Mouse (Mus musculus) thymus, adult 2 months (tissue): Measurements from ENCODE around the gene Sdccag8.

Experiments used
- CTCF ChIP-seq: fragments of 200-500 bp; IDR thresholded peaks from 2 replicates; pipeline ENCODE4 v1.5.1; 2012; ENCODE audit warnings: mild to moderate bottlenecking, control low read depth, low read length, moderate library complexity, borderline replicate concordance; ENCODE audit not compliant: control insufficient read depth, poor library complexity, insufficient read depth; ENCODE audit errors: extremely low read depth
- POLR2A ChIP-seq: fragments of 200-500 bp; IDR thresholded peaks from 2 replicates; pipeline ENCODE4 v1.6.1; 2012; ENCODE audit warnings: mild to moderate bottlenecking, low read length, control low read depth, moderate library complexity; ENCODE audit not compliant: control insufficient read depth, poor library complexity, insufficient read depth; ENCODE audit errors: extremely low read depth

DNA sequence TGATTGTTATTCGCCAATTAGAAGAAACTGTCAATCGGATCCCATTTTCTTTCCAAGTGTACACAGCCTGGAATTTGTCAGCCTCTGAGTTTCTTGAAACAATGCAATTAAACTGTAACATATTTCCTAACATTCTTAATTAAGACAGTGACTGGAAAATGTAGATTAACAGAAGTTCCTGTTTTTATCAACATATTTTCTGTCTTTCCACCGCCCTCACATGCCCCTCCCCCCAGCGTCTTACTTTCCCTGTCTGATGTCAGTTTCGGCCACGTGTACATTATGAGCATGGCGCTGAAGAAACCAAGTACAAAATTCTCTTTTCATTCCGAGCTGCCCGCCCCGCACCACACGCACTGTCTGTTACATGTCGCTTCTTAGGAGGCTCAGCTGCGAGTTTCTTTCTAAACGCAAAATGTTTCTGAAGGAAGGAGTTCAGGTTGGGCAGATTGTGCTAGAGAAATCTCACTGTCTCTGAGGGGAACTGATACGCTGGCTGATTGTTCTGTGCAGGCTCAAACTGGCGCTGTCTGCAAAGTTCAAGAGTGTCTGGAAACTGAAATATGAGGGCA lies 182.3 kb downstream of the Sdccag8 start:
- TF ChIP-seq POLR2A, result no peak
- no peak for TF ChIP-seq CTCF
